Mouse (Mus musculus) thymus, adult 2 months (tissue): Measurements from ENCODE around the gene Col23a1.

Experiments used
- CTCF ChIP-seq: fragments of 200-500 bp; IDR thresholded peaks from 2 replicates; pipeline ENCODE4 v1.5.1; 2012; ENCODE audit warnings: mild to moderate bottlenecking, control low read depth, low read length, moderate library complexity, borderline replicate concordance; ENCODE audit not compliant: control insufficient read depth, poor library complexity, insufficient read depth; ENCODE audit errors: extremely low read depth
- POLR2A ChIP-seq: fragments of 200-500 bp; IDR thresholded peaks from 2 replicates; pipeline ENCODE4 v1.6.1; 2012; ENCODE audit warnings: mild to moderate bottlenecking, low read length, control low read depth, moderate library complexity; ENCODE audit not compliant: control insufficient read depth, poor library complexity, insufficient read depth; ENCODE audit errors: extremely low read depth

GRCm38 (mm10) chr11:51605602-51606446 is 316.1 kb downstream of the Col23a1 start:
- TF ChIP-seq CTCF (peak; percentile 66; the same call in 1 of the 2 replicates), POLR2A (peak; percentile 90)
